30 mouse cellular contexts compared by ENCODE assay signal in the genomic region with DNA sequence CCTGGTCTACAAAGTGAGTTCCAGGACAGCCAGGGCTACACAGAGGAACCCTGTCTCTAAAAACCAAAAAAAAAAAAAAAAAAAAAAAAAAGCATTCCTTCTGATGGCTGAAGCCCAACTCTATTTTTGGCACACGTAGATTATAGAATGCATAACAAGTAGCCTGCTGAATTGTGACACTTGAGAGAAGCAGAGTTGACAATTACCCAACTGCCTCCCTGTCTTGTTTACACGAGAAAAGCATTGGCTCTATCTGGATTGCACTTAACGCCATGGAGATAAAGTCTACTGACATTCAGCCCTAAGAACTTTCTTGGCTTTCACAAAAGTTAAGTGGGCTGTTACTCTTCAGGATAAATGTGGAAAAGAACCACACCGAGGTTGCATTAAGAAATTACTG. TPM values are rescaled to one million over a fixed set of nuclear protein-coding genes. Genes with fewer than 3 reads are reported as not detected.
A peak's percentile ranks its signal among the peaks of the same experiment; 100 is the strongest.
DNase-seq lines count a peak whose midpoint lies in the region; ATAC-seq and TF ChIP-seq lines count a peak whose summit lies in the region.
"Had no signal": no experiment of that assay in that cellular context is flagged by ENCODE, and none has a peak within 500 bp of the region (broad histone marks: within the 10 kb centered on the region; RNA-seq: fewer than 3 reads in every experiment).

No protein-coding gene starts in this region.

- H3K4me3 ChIP-seq in heart, embryonic 11.5 days (ENCODE audit: low read depth, low read length) = no peak overlapping the region
- H3K4me3 ChIP-seq in heart, postnatal 0 days (ENCODE audit: low read depth, low read length) = no peak overlapping the region
- H3K4me3 ChIP-seq in lung, embryonic 14.5 days (ENCODE audit: low read depth, low read length) = no peak overlapping the region
- H3K4me3 ChIP-seq: embryonic facial prominence, embryonic 10.5 days; embryonic facial prominence, embryonic 15.5 days; forebrain, embryonic 13.5 days; heart, embryonic 10.5 days; hindbrain, embryonic 12.5 days; limb, embryonic 10.5 days; limb, embryonic 15.5 days; lung, embryonic 15.5 days; megakaryocyte, embryonic 14.5 days; midbrain, embryonic 12.5 days; myocyte; neural tube, embryonic 12.5 days had no signal

- H3K9me3 ChIP-seq in heart, embryonic 11.5 days (replicated peaks; ENCODE audit: control insufficient read depth, low read length) = no peaks in the 10 kb centered on the region
- H3K9me3 ChIP-seq in heart, postnatal 0 days (replicated peaks; ENCODE audit: control insufficient read depth, low read length) = 0 out of 2 replicates have a peak, but pooled peaks cover 3% of the 10 kb centered on the region
- H3K9me3 ChIP-seq in lung, embryonic 14.5 days (ENCODE audit: low read depth, low read length) = no peaks in the 10 kb centered on the region
- H3K9me3 ChIP-seq: embryonic facial prominence, embryonic 10.5 days; embryonic facial prominence, embryonic 15.5 days; forebrain, embryonic 13.5 days; heart, embryonic 10.5 days; hindbrain, embryonic 12.5 days; limb, embryonic 10.5 days; limb, embryonic 15.5 days; lung, embryonic 15.5 days; midbrain, embryonic 12.5 days; neural tube, embryonic 12.5 days had no signal

- no peak overlapping the region for H3K4me2 ChIP-seq in heart, embryonic 11.5 days
- H3K4me2 ChIP-seq in heart, postnatal 0 days (ENCODE audit: low read depth, low read length) = no peak overlapping the region
- no peak overlapping the region for H3K4me2 ChIP-seq in lung, embryonic 14.5 days
- H3K4me2 ChIP-seq: embryonic facial prominence, embryonic 15.5 days; forebrain, embryonic 13.5 days; hindbrain, embryonic 12.5 days; limb, embryonic 15.5 days; lung, embryonic 15.5 days; midbrain, embryonic 12.5 days; neural tube, embryonic 12.5 days had no signal

- H3K4me1 ChIP-seq in heart, embryonic 11.5 days (ENCODE audit: control insufficient read depth, insufficient read depth, low read length) = peaks cover 14% of the 10 kb centered on the region
- peaks cover 6% of the 10 kb centered on the region; the same call in 1 of the 2 replicates for H3K4me1 ChIP-seq in heart, postnatal 0 days (ENCODE audit: control insufficient read depth, insufficient read depth)
- H3K4me1 ChIP-seq in lung, embryonic 14.5 days (ENCODE audit: insufficient read depth) = no peaks in the 10 kb centered on the region
- H3K4me1 ChIP-seq: embryonic facial prominence, embryonic 10.5 days; embryonic facial prominence, embryonic 15.5 days; hindbrain, embryonic 12.5 days; limb, embryonic 10.5 days; limb, embryonic 15.5 days; lung, embryonic 15.5 days; midbrain, embryonic 12.5 days; neural tube, embryonic 12.5 days had no signal

- H3K36me3 ChIP-seq in heart, embryonic 11.5 days (ENCODE audit: control insufficient read depth, insufficient read depth, low read length) = no peaks in the 10 kb centered on the region
- no peaks in the 10 kb centered on the region for H3K36me3 ChIP-seq in heart, postnatal 0 days (replicated peaks; ENCODE audit: control insufficient read depth, insufficient read depth, low read length)
- H3K36me3 ChIP-seq in lung, embryonic 14.5 days (ENCODE audit: insufficient read depth) = no peaks in the 10 kb centered on the region
- H3K36me3 ChIP-seq: embryonic facial prominence, embryonic 10.5 days; embryonic facial prominence, embryonic 15.5 days; heart, embryonic 10.5 days; hindbrain, embryonic 12.5 days; limb, embryonic 10.5 days; limb, embryonic 15.5 days; lung, embryonic 15.5 days; midbrain, embryonic 12.5 days; neural tube, embryonic 12.5 days had no signal

- TF ChIP-seq EP300 in heart, postnatal 0 days (IDR thresholded peaks at IDR 0.05; ENCODE audit: low read depth) = 0 out of 2 replicates have a peak, but pooled peaks have one; percentile 31

- no peaks in the 10 kb centered on the region for H3K27me3 ChIP-seq in heart, embryonic 11.5 days (ENCODE audit: control insufficient read depth, insufficient read depth, low read length)
- H3K27me3 ChIP-seq in heart, postnatal 0 days (ENCODE audit: control insufficient read depth, insufficient read depth, low read length) = no peaks in the 10 kb centered on the region
- no peaks in the 10 kb centered on the region for H3K27me3 ChIP-seq in lung, embryonic 14.5 days (ENCODE audit: insufficient read depth, low read length)
- H3K27me3 ChIP-seq: CH12.LX; embryonic facial prominence, embryonic 15.5 days; forebrain, embryonic 13.5 days; hindbrain, embryonic 12.5 days; limb, embryonic 15.5 days; lung, embryonic 15.5 days; megakaryocyte, embryonic 14.5 days; midbrain, embryonic 12.5 days; neural tube, embryonic 12.5 days had no signal

- 39% methylated on average over 4 of the region's 4 CpGs for WGBS in heart, embryonic 11.5 days (ENCODE audit: insufficient replicate concordance)
- WGBS in heart, postnatal 0 days = 24% methylated on average over 4 of the region's 4 CpGs
- 50% methylated on average over 4 of the region's 4 CpGs for WGBS in lung, embryonic 14.5 days

- H3K27ac ChIP-seq in heart, embryonic 11.5 days (ENCODE audit: low read depth, low read length) = no peak overlapping the region
- H3K27ac ChIP-seq in heart, postnatal 0 days (ENCODE audit: low read depth) = no peak overlapping the region
- H3K27ac ChIP-seq in lung, embryonic 14.5 days (ENCODE audit: low read depth) = no peak overlapping the region
- H3K27ac ChIP-seq: embryonic facial prominence, embryonic 10.5 days; embryonic facial prominence, embryonic 15.5 days; forebrain, embryonic 13.5 days; hindbrain, embryonic 12.5 days; hindbrain, postnatal 0 days; limb, embryonic 10.5 days; limb, embryonic 15.5 days; lung, embryonic 15.5 days; midbrain, embryonic 12.5 days; neural tube, embryonic 12.5 days had no signal

- no peak for DNase-seq in heart, postnatal 36 days
- peak; percentile 77 for DNase-seq in heart, postnatal 0 days (ENCODE audit: low spot score)
- no peak for DNase-seq in heart, adult 9 months (ENCODE audit: low spot score in 2 of 2)
- DNase-seq in lung, embryonic 14.5 days = peak; percentile 21
- DNase-seq in lung, postnatal 14 days = no peak
- peak; percentile 56 for DNase-seq in lung, postnatal 36 days
- DNase-seq: adrenal gland, adult 8-10 months; cerebellum, adult 2 months; cerebellum, postnatal 14 days; gastrocnemius, postnatal 10 days; layer of hippocampus, adult 9-11 months; right cerebral cortex, adult 18-20 months; spleen, adult 18-20 months; thymus, postnatal 14 days had no signal

- no peak overlapping the region for H3K9ac ChIP-seq in heart, embryonic 11.5 days (ENCODE audit: low read depth, low read length)
- no peak overlapping the region for H3K9ac ChIP-seq in heart, postnatal 0 days (replicated peaks; ENCODE audit: low read depth, low read length)
- H3K9ac ChIP-seq in lung, embryonic 14.5 days = no peak overlapping the region
- H3K9ac ChIP-seq: embryonic facial prominence, embryonic 15.5 days; forebrain, embryonic 13.5 days; hindbrain, embryonic 12.5 days; limb, embryonic 15.5 days; lung, embryonic 15.5 days; midbrain, embryonic 12.5 days; neural tube, embryonic 12.5 days had no signal

- TF ChIP-seq CTCF in heart, postnatal 0 days (IDR thresholded peaks at IDR 0.05; ENCODE audit: low read depth) = no peak
- no peak for TF ChIP-seq CTCF in lung, embryonic 14.5 days (IDR thresholded peaks at IDR 0.05; ENCODE audit: low read depth)

- ATAC-seq in heart, embryonic 11.5 days (replicated peaks; ENCODE audit: insufficient number of reproducible peaks, low FRiP score, low TSS enrichment) = 0 out of 2 replicates have a peak, but pooled peaks have one; percentile 52
- peak; percentile 57 for ATAC-seq in heart, postnatal 0 days (ENCODE audit: insufficient read depth, low read depth)
- ATAC-seq in lung, embryonic 14.5 days (ENCODE audit: insufficient read depth) = no peak
- ATAC-seq: activated CD4-positive, CD25-positive, alpha-beta regulatory T cell, adult 4 months; forebrain, embryonic 13.5 days had no signal

- intact Hi-C loops in heart, postnatal 36 days (cut with DNase I) = no loop called here

RNA-seq across cellular contexts. Expression of gene Thnsl1, which starts 39.5 kb away (rescaled TPM):
- 6.9 and 7.3 TPM in 2 replicates for polyA plus RNA-seq in heart, embryonic 11.5 days (2014; fragmentation: Nextera tagmentation; extraction: Ambion mirVana)
- 1 to 10 TPM; 6.3 to 7.2 TPM for total RNA-seq in heart, postnatal 36 days (2021)
- total RNA-seq in heart, postnatal 0 days (2014; rRNA removed; ENCODE audit: low replicate concordance) = 2.7 and 5.8 TPM in 2 replicates
- polyA plus RNA-seq in heart, postnatal 0 days (2015; fragmentation: Nextera tagmentation; extraction: Ambion mirVana) = 5.7 and 6.1 TPM in 2 replicates
- polyA plus RNA-seq in lung, embryonic 14.5 days (2014; fragmentation: Nextera tagmentation; extraction: Ambion mirVana) = 7.3 and 8.5 TPM in 2 replicates

RNA-seq across cellular contexts. Expression of gene Enkur, which starts 39.8 kb away (rescaled TPM):
- polyA plus RNA-seq in heart, embryonic 11.5 days (2014; fragmentation: Nextera tagmentation; extraction: Ambion mirVana) = 1.6 and 2.8 TPM in 2 replicates
- 1 to 10 TPM; 1.9 to 2.2 TPM for total RNA-seq in heart, postnatal 36 days (2021)
- 1.1 TPM in 1 of 2 replicates, not detected in the other for total RNA-seq in heart, postnatal 0 days (2014; rRNA removed; ENCODE audit: low replicate concordance)
- 3.8 and 4.8 TPM in 2 replicates for polyA plus RNA-seq in heart, postnatal 0 days (2015; fragmentation: Nextera tagmentation; extraction: Ambion mirVana)
- 0.45 and 1.0 TPM in 2 replicates for polyA plus RNA-seq in lung, embryonic 14.5 days (2014; fragmentation: Nextera tagmentation; extraction: Ambion mirVana)
- polyA plus RNA-seq: activated CD4-positive, CD25-positive, alpha-beta regulatory T cell, adult 4 months; limb, embryonic 10.5 days had no signal

Comparison
In these comparisons a context has a peak if more than half of its experiments do, and no peak if none do; other contexts are left out.
1. DNase-seq: peak in heart, postnatal 0 days (single experiment), lung, embryonic 14.5 days (single experiment) and lung, postnatal 36 days (single experiment); none in heart, postnatal 36 days (0 of 2), heart, adult 9 months (0 of 2) and lung, postnatal 14 days (single experiment).